Mouse (Mus musculus) B cell, adult 2 months (primary cell): Measurements from ENCODE around the gene Tbx10.
"Not testable (repeated sequence)": the region's sequence is repeated elsewhere in the genome, so short reads cannot be mapped to it uniquely, and the experiment has no call there.

ENCODE experiments used
- DNase-seq, 2 experiments: peaks; one replicate each; pipeline ENCODE4 v3.0.0; 2022

Gene Tbx10

DNA sequence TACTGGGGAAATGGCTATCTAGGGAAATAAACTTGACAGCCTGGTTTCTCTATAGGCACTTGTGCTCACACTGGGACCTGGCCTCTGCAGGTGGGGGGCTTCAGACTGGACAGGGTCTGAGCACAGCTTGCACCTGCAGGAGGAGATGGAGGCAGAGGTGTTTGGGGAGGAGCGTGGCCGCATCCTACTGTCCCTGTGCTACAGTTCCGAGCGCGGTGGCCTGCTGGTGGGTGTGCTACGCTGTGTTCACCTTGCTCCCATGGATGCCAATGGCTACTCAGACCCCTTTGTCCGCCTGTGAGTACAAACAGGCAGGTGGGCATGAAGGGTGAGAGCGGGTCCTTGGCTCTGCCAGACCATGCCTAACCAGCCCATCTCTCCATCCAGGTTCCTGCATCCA lies 13.4 kb downstream of the Tbx10 start:
- no peak for DNase-seq

DNA sequence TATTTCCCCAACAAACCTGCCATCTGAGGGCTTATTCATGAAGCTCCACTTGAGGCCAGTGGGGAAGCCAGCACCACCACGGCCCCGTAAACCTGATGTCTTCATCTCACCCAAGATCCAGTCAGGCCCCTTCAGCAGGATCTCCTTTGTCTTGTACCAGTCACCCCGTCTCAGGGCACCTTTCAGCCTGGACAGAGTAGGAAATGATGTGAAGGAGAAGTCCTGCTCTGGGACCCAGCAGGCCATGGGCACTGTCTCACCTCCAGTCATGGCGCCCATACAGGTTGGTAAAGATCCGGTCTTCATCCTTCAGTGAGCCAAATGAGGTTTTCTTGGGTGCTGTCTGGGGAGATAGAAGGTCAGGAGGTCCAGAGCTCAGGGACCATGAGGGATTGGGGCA lies 18.5 kb downstream of the Tbx10 start:
- DNase-seq, result no peak

DNA sequence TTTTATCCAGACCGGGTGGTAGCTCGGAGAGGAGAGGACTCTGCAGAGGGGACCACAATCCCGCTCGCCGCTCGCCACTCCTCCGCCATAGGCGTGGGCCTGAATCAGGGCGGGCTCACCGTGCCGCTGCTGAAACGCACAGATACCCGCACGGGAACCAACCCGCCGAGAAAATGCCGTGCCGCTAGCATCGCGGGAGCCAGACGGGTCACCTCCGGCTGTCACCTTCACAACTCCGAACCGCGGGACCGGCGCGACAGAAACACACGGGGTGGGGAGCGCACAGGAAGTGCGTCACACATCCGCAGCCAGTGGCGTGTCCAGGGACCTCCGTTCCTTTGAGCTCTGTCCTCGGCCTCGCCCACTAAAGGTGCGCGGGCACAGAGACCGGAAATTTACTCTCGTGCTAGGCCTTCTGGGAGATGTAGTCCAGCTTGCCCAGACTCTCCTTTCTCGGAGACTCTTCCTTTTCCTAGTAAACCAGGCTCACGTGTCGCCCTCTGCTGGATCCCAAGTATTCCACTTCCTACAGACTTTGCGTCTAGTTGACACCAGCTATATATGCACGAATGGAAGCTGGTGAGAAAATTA lies 20.0 kb downstream of the Tbx10 start, which contains the start of gene Ndufv1:
Gene Ndufv1 (minus strand): TSS at position 375 of the 591 bp plus-strand sequence.
- DNase-seq, result peak; percentile 94 to 95

DNA sequence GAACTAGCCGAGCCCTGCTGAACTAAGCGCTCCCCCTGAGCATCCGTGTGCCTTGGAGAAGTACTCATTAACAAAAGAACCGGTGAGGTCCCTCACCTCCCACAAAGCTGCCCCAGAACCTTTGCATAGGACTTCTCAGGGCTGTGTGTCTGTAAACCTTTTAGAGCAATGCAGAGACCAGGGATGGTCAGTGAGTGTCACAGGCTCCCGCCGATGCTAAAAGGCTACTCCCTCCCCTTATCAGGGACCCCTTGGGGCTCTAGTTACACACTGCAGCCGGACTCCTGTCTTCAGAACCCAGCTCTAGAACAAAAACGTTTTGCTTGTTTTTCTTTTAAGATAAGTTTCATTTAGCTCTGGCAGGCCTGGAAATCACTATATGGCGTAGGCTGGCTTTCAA lies 20.5 kb downstream of the Tbx10 start:
- no peak for DNase-seq

DNA sequence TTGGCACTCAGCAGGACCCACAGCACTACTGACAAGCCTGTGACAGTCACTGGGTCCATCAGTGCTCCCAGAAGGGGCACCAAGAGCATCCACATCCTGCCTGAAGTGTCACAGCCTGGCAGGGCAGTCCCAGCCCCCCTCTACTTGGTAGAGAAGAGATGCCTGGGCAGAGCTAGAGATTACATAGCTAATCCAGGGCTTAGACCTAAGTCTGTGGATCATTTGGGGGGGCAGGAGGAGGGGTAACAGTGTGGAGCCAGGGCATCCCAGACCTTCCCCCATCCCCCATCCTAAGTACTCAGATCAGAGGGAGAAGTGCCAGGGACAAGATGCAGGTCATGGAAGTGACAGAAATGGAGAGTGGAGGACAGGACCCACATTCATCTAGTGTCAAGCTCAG lies 22.2 kb downstream of the Tbx10 start:
- no peak for DNase-seq

DNA sequence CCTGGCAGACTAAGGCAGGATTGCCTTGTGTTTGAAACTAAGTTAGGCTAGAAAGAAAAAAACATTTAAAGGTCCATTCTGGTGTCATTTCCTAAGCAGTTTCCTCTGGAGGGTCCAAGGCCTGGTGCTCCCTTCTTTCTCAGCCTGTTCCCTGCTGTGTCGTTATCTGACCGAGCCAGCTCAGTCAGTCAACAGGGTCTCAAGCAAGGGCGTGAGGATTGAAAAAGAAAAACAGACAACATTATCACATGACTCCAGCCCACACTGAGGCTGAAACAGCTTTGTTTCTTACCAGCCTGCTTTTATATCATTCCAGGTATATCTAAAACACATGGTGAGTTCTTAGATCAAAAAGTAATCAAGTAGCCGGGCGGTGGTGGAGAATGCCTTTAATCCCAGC lies 23.1 kb downstream of the Tbx10 start:
- no peak for DNase-seq

DNA sequence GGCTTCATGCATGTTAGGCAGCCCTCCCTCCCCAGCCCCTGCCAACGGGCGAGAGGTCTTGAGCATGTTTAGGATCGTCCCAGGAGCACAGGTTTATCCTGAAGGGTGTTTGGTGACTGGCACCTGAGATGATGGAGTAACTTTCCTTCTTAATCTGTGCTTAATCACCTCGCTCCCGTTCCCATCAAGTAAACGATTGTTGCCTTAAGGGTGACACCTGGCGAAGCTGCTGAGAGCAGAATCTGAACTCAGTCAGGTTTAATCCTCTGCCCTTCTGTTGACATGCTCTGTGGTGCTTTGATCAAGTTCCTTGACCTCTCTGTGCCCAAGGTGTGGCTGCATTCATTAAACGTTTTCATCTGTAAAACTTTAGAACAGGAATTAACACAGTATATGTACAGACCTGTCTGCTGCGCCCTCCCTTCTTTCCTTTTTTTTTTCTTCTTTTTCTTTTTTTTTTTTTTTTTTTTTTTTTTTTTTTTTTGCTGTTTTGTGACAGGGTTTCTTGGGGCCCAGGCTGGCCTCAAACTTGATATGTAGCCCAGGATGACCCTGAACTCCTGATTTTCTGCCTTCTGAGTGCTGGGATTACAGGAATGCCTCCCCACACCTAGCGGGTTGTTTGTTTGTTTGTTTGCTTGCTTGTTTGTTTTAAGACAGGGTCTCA lies 25.5 kb downstream of the Tbx10 start:
- no peak for DNase-seq

DNA sequence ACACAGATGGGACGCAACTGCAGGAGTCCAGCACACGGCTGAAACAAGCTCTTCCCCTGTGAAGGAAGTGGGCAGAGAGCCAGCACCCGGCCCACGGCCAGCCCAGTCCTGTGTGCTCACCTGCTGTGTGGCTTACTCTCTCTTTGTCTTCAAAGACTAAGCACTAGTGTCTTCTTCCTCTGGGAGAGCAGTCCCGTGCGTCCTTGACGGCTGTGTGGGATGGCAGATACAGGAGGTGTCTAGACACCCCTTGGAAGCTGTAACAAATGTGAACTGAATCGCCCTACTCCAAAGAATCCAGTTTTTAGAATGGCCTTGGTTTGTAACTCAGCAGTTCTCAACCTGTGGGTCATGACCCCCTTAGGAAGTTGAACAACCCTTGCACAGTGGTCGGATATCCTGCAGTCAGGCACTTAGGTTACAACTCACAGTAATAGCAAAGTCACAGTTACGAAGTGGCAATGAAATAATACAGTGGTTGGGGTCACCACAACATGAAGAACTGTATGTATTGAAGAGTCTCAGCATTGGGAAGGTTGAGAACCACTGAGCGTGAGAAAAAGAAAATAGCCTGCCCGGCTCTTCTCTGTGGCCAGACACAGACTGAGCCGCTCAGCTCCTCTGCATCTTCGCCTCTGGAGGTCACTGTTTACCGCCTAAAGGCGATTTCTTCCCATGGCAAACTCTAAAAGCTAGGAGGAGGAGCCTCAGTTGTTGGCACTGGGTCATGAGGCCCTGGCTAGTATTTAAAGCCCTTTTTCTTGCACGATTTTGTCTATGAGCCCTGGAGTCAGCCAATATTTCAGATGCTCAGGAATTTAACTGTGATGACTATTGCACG lies 26.4 kb downstream of the Tbx10 start:
- DNase-seq, result peak; percentile 69 to 74

DNA sequence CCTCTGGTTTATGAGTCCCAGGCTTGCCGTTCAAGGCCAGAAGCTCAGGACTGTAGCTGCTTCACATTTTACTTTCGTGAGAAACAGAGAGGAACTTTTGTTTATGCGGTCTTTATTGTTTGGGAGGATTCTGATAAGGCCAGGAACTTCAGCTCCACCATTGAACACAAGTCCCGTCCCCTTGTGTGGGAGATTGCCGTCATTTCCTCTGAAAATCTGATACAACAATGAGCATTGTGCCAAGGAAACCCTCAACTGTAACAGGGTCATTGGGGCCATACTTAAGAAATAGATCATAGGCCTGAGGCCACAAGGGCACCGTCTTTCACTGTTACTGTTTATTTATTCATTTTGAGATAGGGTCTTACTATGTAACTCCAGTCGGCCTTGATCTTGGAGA lies 30.6 kb downstream of the Tbx10 start:
- DNase-seq, result no peak

DNA sequence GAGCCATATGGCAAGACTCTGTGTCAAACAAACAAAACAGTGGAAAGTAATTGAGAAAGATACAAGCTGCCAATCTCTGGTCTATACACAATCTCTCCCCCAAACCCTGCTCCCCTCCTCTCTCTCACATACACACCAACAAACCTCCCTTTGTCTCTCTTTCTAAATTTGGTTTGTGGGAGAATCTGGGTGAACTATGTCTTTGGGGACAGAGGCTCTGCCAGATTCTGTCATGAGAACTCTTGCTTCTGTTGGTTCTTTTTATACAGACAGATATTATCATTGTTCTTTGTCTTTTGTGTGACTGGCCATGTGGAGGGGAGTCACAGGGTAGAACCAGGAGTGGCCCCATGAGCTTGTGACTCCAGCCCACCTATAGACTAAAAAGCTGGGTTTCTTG lies 35.0 kb downstream of the Tbx10 start:
- no peak for DNase-seq

DNA sequence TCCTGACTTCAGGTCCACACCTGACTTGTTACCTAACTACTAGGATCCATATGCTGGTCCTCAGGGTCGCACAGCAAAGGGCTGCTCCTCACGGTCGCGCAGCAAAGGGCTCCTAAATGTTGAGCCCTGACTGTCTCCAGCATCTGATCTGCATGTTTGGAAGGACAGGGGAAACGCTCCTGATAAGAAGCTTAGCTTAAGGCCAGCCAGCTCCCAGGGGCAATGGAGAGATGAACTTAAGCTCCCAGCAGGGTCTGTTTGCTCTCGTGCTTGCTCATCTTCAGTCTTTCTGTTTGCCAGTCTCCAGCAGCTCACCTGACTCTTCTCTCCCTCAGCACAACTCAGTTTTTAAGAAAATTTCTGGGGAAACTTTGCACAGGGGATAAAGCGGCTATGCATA lies 40.1 kb downstream of the Tbx10 start:
- no peak for DNase-seq

DNA sequence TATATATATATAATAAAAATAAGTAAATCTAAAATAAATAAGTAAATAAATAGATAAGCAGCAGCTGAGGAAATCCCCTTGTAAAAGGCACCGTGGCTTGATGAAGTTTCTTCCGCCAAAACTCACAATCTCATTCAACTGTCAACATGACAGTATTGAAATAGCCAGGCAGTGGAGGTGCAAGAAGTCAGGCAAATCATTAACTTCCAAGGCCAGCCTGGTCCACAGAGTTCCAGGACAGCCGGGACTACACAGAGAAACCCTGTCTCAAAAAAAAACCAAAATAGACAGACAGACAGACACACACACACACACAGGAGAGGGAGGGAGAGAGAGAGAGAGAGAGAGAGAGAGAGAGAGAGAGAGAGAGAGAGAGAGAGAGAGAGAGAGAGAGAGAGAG lies 40.7 kb downstream of the Tbx10 start:
- DNase-seq, result no peak

DNA sequence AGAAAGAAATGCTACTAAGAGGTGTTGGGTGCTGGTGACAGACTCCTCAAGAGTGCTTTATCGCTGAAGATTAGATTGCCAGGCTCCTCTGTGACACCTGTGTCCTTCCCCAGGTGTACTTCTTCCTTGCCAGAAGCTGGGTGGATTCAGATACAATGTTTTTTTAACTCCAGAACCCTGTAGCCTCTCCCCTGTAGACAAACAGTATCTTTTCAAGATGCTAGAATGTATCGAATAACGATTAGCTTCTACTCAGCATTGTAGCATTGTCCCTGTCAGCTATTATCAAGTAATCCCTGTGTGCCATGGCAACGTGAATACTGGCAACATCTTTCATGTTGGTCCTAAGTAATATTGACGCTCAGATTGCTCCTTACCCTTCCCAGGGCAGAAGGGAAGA lies 41.2 kb downstream of the Tbx10 start:
- DNase-seq, result no peak

DNA sequence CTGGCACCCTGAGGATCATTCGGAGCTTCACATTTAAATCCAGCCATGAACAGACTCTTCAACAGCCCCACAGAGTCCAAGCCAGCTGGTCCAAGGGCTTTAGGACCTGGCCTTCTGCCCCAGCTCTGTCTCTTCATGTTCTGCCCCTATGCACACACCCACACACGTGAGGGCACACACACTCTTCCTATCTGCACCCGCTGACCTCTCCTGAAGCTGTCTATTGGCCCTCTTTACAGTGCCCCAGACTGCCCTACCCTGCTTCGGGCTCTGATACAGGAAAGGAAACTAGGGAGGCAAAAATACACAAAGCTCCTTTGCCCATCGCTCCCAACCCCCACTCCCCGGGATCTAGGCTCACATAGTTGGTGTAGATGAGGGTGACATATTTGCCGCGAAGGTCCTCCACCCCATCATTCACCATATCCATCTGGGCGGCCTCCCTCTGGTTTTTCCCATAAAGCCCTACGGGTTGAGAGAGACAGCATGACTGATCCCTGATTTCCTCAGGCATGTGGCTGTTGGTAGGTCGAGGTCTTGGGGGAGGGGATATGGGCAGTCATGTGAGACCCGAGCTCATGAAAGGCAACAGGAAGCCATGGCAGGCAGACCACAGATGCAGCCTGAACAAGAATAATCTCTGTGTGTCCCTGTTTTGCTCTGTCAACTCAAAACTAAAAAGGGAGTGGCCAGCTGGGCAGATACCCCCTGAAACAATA lies 43.9 kb downstream of the Tbx10 start:
- DNase-seq, result no peak

DNA sequence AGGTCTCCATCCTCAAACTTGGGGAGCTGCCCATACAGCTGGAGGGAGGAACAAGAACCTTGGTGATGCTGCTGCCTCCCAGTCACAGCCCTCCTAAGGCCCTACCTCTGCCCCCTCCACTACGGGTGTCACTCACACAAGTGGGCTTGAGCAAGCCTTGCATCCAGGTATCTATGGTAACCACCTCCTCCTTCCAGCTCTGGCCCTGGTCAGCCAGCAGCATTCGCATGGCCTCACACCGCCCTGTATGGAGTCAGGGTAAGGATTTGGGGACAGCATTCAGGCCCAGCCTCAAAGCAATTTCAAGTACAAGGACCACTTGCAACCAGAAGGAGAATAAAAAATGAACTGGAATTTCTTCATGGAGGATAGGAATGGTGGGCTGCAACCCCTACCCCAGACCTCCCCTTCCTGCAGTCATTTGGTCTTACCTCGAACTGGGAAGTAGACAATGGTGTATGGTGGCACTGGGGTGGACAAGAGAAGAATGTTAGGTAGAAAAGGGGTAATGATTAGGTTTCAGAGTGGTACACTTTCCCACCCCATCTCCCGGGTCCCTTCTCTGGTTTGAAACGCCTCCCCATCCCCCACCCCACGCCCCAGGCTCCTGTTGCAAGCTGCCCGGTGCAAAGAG lies 44.7 kb downstream of the Tbx10 start:
- not testable (repeated sequence) for DNase-seq

DNA sequence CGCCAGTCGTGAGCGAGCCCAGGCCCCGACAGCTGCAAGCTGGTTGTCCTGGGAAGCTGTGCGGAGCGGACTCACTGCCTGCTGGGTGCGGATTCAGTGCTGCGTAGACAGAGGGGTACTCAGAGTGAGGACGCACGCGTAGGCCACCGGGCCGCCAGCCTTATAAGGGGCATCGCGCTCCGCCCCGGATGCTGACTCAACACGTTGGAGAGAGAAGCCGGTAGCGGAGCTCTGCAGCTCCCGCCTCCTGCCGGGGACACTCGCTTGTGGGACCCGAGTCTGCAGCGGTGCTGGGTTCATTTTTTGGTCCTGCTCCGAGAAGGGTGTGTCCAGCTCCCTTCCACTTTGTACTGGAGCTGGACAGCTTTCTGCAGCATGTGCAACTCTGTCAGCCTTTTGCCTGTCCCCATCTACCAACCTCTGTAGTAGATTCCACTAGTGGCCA lies 45.3 kb downstream of the Tbx10 start, which contains the start of gene Gstp1:
Gene Gstp1 (minus strand): TSS at position 198 of the 445 bp plus-strand sequence.
- peak; percentile 84 to 86 for DNase-seq

DNA sequence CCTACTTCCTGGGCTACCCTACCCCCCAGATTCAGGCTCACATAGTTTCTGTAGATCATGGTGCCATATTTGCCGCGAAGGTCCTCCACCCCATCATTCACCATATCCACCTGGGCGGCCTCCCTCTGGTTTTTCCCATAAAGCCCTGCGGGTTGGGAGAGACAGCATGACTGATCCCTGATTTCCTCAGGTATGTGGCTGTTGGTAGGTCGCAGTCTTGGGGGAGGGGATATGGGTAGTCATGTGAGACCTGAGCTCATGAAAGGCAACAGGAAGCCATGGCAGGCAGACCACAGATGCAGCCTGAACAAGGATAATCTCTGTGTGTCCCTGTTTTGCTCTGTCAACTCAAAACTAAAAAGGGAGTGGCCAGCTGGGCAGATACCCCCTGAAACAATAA lies 48.4 kb downstream of the Tbx10 start:
- DNase-seq, result not testable (repeated sequence)

DNA sequence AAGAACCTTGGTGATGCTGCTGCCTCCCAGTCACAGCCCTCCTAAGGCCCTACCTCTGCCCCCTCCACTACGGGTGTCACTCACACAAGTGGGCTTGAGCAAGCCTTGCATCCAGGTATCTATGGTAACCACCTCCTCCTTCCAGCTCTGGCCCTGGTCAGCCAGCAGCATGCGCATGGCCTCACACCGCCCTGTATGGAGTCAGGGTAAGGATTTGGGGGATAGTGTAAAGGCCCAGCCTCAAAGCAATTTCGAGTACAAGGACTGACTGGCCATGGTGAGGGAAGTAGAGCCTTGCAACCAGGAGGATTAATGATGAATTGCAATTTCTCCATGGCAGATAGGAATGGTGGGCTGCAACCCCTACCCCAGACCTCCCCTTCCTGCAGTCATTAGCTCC lies 48.9 kb downstream of the Tbx10 start:
- DNase-seq, result not testable (repeated sequence)

DNA sequence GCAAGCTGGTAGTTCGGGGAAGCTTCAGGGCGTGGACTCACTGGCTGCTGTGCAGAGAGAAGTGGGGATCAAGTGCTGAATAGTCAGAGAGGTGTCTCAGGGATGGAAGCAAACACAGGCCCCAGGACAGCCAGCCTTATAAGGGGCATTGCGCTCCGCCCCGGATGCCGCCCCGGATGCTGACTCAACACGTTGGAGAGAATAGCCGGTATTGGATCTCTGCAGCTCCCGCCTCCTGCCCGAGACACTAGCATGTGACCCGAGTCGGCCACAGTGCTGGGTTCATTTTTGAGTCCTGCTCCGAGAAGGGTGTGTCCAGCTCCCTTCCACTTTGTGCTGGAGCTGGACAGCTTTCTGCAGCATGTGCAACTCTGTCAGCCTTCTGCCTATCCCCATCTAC lies 49.6 kb downstream of the Tbx10 start:
- DNase-seq, result peak in 1 of 2 experiments; percentile 17

DNA sequence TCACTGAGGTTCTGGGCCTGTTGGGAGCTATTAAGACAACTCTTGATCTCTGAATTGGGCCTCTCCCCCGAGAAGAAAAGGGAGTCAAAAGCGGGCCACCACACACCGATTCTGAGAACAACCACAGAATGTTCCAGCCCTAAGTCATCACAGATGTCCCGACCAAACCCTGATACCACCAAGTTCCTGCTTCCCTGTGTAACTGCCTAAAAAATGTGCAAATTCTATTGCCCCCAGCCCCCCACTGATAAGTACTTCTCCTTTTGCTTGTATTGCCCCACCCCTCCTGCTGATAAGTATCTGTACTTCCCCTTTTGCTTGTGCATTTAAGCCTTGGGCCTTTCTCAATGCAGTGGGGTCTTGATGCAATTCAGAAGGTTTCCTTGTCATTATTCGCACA lies 51.6 kb downstream of the Tbx10 start:
- DNase-seq, result peak in 1 of 2 experiments; percentile 28

DNA sequence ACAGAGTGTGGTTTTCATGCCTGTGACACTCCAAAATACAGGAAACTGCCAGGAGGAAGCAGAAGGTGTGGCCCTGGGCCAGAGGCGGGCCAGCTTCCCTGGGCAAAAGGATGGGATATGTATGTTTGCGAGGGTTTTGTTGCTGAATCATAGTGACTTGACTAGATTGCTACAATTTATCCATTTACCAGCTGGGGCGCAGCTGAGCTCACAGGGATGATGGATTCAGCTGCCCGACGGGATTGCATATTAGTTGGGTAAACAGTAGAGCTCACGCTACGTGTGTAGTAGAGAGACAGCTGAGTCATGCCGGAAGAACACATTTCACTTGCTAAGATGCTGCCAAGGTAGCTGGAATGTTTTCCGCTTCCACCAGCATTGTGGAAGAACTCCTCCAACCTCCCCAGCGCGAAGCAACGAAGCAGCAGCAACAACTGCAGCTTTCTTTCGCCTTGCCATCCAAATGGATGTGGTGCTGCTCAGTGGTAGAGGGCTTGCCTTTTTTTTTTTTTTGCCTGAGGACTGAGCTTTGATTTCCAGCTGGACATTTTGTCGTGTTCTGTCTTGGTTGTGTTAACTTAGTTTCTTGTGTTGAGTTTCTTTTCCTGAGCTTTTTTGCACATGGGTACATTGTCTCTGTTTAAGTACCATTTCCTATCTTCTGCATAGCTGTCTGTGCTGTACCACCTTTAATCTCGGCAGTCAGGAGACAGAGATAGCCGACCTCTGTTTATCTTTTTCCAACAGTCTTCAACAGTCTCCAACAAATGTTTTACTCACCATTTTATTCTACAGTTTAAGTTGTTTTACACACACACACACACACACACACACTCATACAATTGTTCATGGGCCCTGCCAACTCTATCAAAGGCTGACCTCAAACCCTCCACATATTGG lies 53.7 kb downstream of the Tbx10 start, which contains the start of gene Gstp2:
Gene Gstp2 (minus strand): TSS at position 58 of the 900 bp plus-strand sequence.
- DNase-seq, result no peak
